Mouse (Mus musculus) cerebellum, adult 8-10 months (tissue): Measurements from ENCODE around the gene Ric1.
A peak's percentile ranks its signal among the peaks of the same experiment; 100 is the strongest.
"Not testable (repeated sequence)": the region's sequence is repeated elsewhere in the genome, so short reads cannot be mapped to it uniquely, and the experiment has no call there.

ENCODE experiments used
- DNase-seq: peaks from one replicate; pipeline ENCODE4 v3.0.0; 2022

The Ric1 gene

GRCm38 (mm10) chr19:29498842-29499456 lies 23.1 kb upstream of the Ric1 start:
- no peak for DNase-seq

- no peak for DNase-seq
These were observed 21.7 kb upstream of the Ric1 start for GRCm38 (mm10) chr19:29500333-29500732.

- DNase-seq = no peak
These were observed 21.0 kb upstream of the Ric1 start for GRCm38 (mm10) chr19:29501106-29501505.

- peak; percentile 70 for DNase-seq
These were observed 20.6 kb upstream of the Ric1 start for GRCm38 (mm10) chr19:29501507-29501906.

GRCm38 (mm10) chr19:29504131-29504530 lies 18.0 kb upstream of the Ric1 start:
- DNase-seq = no peak

- DNase-seq = no peak
These were observed 16.5 kb upstream of the Ric1 start for GRCm38 (mm10) chr19:29505617-29506016.

- DNase-seq = no peak
These were observed 13.9 kb upstream of the Ric1 start for GRCm38 (mm10) chr19:29508208-29508607.

- DNase-seq = no peak
These were observed 12.2 kb upstream of the Ric1 start for GRCm38 (mm10) chr19:29509857-29510256.

GRCm38 (mm10) chr19:29511826-29512225 lies 10.3 kb upstream of the Ric1 start:
- DNase-seq = no peak

GRCm38 (mm10) chr19:29513111-29513766 lies 8.8 kb upstream of the Ric1 start:
- no peak for DNase-seq

GRCm38 (mm10) chr19:29514130-29514529 lies 8.0 kb upstream of the Ric1 start:
- DNase-seq = no peak

GRCm38 (mm10) chr19:29515386-29515785 lies 6.7 kb upstream of the Ric1 start:
- DNase-seq = no peak

- DNase-seq = no peak
These were observed 6.1 kb upstream of the Ric1 start for GRCm38 (mm10) chr19:29515991-29516390.

GRCm38 (mm10) chr19:29518409-29518808 lies 3.7 kb upstream of the Ric1 start:
- no peak for DNase-seq

- no peak for DNase-seq
These were observed 3.2 kb upstream of the Ric1 start for GRCm38 (mm10) chr19:29518922-29519321.

- DNase-seq = no peak
These were observed 1.0 kb upstream of the Ric1 start for GRCm38 (mm10) chr19:29520996-29521560.

GRCm38 (mm10) chr19:29522445-29523229 lies 555 bp downstream of the Ric1 start:
- peak; percentile 41 for DNase-seq

GRCm38 (mm10) chr19:29523230-29523582 lies 1.1 kb downstream of the Ric1 start:
- DNase-seq = no peak

GRCm38 (mm10) chr19:29523701-29524100 lies 1.6 kb downstream of the Ric1 start:
- no peak for DNase-seq

GRCm38 (mm10) chr19:29524614-29525013 lies 2.5 kb downstream of the Ric1 start:
- peak; percentile 21 for DNase-seq

- DNase-seq = not testable (repeated sequence)
These were observed 3.5 kb downstream of the Ric1 start for GRCm38 (mm10) chr19:29525588-29525987.

- no peak for DNase-seq
These were observed 4.8 kb downstream of the Ric1 start for GRCm38 (mm10) chr19:29526837-29527236.

GRCm38 (mm10) chr19:29527299-29527698 lies 5.2 kb downstream of the Ric1 start:
- DNase-seq = no peak

GRCm38 (mm10) chr19:29528568-29528967 lies 6.5 kb downstream of the Ric1 start:
- DNase-seq = no peak
